In genomic region chr9:34901216-34901615, GRCm38 (mm10) we compare ENCODE assay signal across 18 mouse cellular contexts.
DNase-seq lines count a peak whose midpoint lies in the region; ATAC-seq and TF ChIP-seq lines count a peak whose summit lies in the region.
"Had no signal": no experiment of that assay in that cellular context is flagged by ENCODE, and none has a peak within 500 bp of the region (broad histone marks: within the 10 kb centered on the region; RNA-seq: fewer than 3 reads in every experiment).

No protein-coding gene starts in this region.

- DNase-seq in cerebellum, adult 2 months: peak; percentile 51 to 60
- DNase-seq in cerebellum, adult 8-10 months: no peak
- DNase-seq in cerebellum, adult 9-11 months: peak; percentile 62
- DNase-seq in cerebellum, adult 11 months: no peak
- peak; percentile 49 to 59 for DNase-seq in cerebellum, postnatal 25 days
- DNase-seq: adrenal gland, adult 8-10 months; adrenal gland, postnatal 14 days; adrenal gland, postnatal 36 days; B cell, adult 2 months; forebrain, postnatal 0 days had no signal

- no peaks in the 10 kb centered on the region for H3K27me3 ChIP-seq in cerebellum, adult 2 months (ENCODE audit: control insufficient read depth, insufficient read depth, low read length)
- H3K27me3 ChIP-seq: embryonic facial prominence, embryonic 12.5 days; forebrain, embryonic 13.5 days; forebrain, embryonic 15.5 days had no signal

- no peak for ATAC-seq in cerebellum, adult (ENCODE audit: insufficient number of reproducible peaks, low FRiP score, low TSS enrichment)
- ATAC-seq: activated CD4-positive, CD25-positive, alpha-beta regulatory T cell, adult 4 months; CD4-positive, CD25-positive, alpha-beta regulatory T cell, adult 4 months; forebrain, embryonic 13.5 days; forebrain, embryonic 15.5 days; Patski had no signal

- H3K27ac ChIP-seq in cerebellum, adult 2 months (ENCODE audit: insufficient read depth, low read length): peak overlapping the region; percentile 95
- H3K27ac ChIP-seq: embryonic facial prominence, embryonic 10.5 days; embryonic facial prominence, embryonic 12.5 days; forebrain, embryonic 13.5 days; forebrain, embryonic 15.5 days had no signal

- no peak for TF ChIP-seq CTCF in cerebellum, adult 2 months (IDR thresholded peaks at IDR 0.05; ENCODE audit: borderline replicate concordance, insufficient read depth, low read depth, low read length)

- no peak overlapping the region for H3K4me3 ChIP-seq in cerebellum, adult 2 months (replicated peaks; ENCODE audit: insufficient read depth, low read depth, low read length)
- H3K4me3 ChIP-seq: embryonic facial prominence, embryonic 10.5 days; embryonic facial prominence, embryonic 12.5 days; forebrain, embryonic 13.5 days; forebrain, embryonic 15.5 days had no signal

- 20% methylated on average over 4 of the region's 4 CpGs for WGBS in cerebellum, adult 2 months

- H3K4me1 ChIP-seq in cerebellum, adult 2 months (ENCODE audit: control insufficient read depth, insufficient read depth, low read length): peaks cover 43% of the 10 kb centered on the region
- H3K4me1 ChIP-seq: embryonic facial prominence, embryonic 12.5 days; forebrain, embryonic 15.5 days had no signal

- TF ChIP-seq POLR2A in cerebellum, adult 2 months (IDR thresholded peaks at IDR 0.05; ENCODE audit: borderline replicate concordance, insufficient read depth, low read length): no peak

Comparison
In these comparisons a context has a peak if more than half of its experiments do, and no peak if none do; other contexts are left out.
1. DNase-seq: peak in cerebellum, adult 2 months (2 of 2), cerebellum, adult 9-11 months (single experiment) and cerebellum, postnatal 25 days (2 of 2); none in cerebellum, adult 8-10 months (single experiment) and cerebellum, adult 11 months (single experiment).